Mouse (Mus musculus): ENCODE measurements around the gene Olfr452. TPM values are rescaled to one million over a fixed set of nuclear protein-coding genes. Genes with fewer than 3 reads are reported as not detected.

Gene Olfr452
- polyA plus RNA-seq (2014; fragmentation: Illumina TruSeq; extraction: RNeasy Lipid Tissue Mini Kit (QIAGEN cat#74804); ENCODE audit: low replicate concordance) = not detected

GRCm38 (mm10) chr6:42784793-42785192 is at the start of gene Olfr452:
TSS of gene Olfr452 (plus strand) at chr6:42785093.

GRCm38 (mm10) chr6:42739071-42739470 is 45.8 kb upstream of the Olfr452 start, which contains the start of gene Olfr453:
TSS of gene Olfr453 (plus strand) at chr6:42739371.

GRCm38 (mm10) chr6:42756104-42756503 is 28.8 kb upstream of the Olfr452 start, which contains the start of gene Olfr38:
TSS of gene Olfr38 (plus strand) at chr6:42756404.

GRCm38 (mm10) chr6:42811639-42812038 is 26.7 kb downstream of the Olfr452 start, which contains the start of gene Olfr450:
TSS of gene Olfr450 (plus strand) at chr6:42811939.

GRCm38 (mm10) chr6:42834084-42834483 is 49.2 kb downstream of the Olfr452 start, which contains the start of gene Olfr449:
TSS of gene Olfr449 (plus strand) at chr6:42834384.

Other genes with a start within 250 kb of the Olfr452 start
- not detected for gene Olfr455, start 237.5 kb upstream of the Olfr452 start, polyA plus RNA-seq (2014; fragmentation: Illumina TruSeq; extraction: RNeasy Lipid Tissue Mini Kit (QIAGEN cat#74804); ENCODE audit: low replicate concordance)
- not detected for gene Tcaf3, start 187.4 kb upstream of the Olfr452 start, polyA plus RNA-seq (2014; fragmentation: Illumina TruSeq; extraction: RNeasy Lipid Tissue Mini Kit (QIAGEN cat#74804); ENCODE audit: low replicate concordance)
- 13.3 TPM for gene Tcaf2, start 139.8 kb upstream of the Olfr452 start, polyA plus RNA-seq (2014; fragmentation: Illumina TruSeq; extraction: RNeasy Lipid Tissue Mini Kit (QIAGEN cat#74804); ENCODE audit: low replicate concordance)
- 11.4 TPM for gene Tcaf1, start 75.0 kb upstream of the Olfr452 start, polyA plus RNA-seq (2014; fragmentation: Illumina TruSeq; extraction: RNeasy Lipid Tissue Mini Kit (QIAGEN cat#74804); ENCODE audit: low replicate concordance)
- not detected for gene Olfr453, start 45.7 kb upstream of the Olfr452 start, polyA plus RNA-seq (2014; fragmentation: Illumina TruSeq; extraction: RNeasy Lipid Tissue Mini Kit (QIAGEN cat#74804); ENCODE audit: low replicate concordance)
- gene Olfr38, start 28.7 kb upstream of the Olfr452 start, polyA plus RNA-seq (2014; fragmentation: Illumina TruSeq; extraction: RNeasy Lipid Tissue Mini Kit (QIAGEN cat#74804); ENCODE audit: low replicate concordance) = not detected
- not detected for gene Olfr450, start 26.8 kb downstream of the Olfr452 start, polyA plus RNA-seq (2014; fragmentation: Illumina TruSeq; extraction: RNeasy Lipid Tissue Mini Kit (QIAGEN cat#74804); ENCODE audit: low replicate concordance)
- not detected for gene Olfr449, start 49.3 kb downstream of the Olfr452 start, polyA plus RNA-seq (2014; fragmentation: Illumina TruSeq; extraction: RNeasy Lipid Tissue Mini Kit (QIAGEN cat#74804); ENCODE audit: low replicate concordance)
- gene Olfr448, start 105.3 kb downstream of the Olfr452 start, polyA plus RNA-seq (2014; fragmentation: Illumina TruSeq; extraction: RNeasy Lipid Tissue Mini Kit (QIAGEN cat#74804); ENCODE audit: low replicate concordance) = not detected
- not detected for gene Olfr447, start 123.8 kb downstream of the Olfr452 start, polyA plus RNA-seq (2014; fragmentation: Illumina TruSeq; extraction: RNeasy Lipid Tissue Mini Kit (QIAGEN cat#74804); ENCODE audit: low replicate concordance)
- gene Olfr446, start 136.3 kb downstream of the Olfr452 start, polyA plus RNA-seq (2014; fragmentation: Illumina TruSeq; extraction: RNeasy Lipid Tissue Mini Kit (QIAGEN cat#74804); ENCODE audit: low replicate concordance) = not detected
- gene Olfr444, start 164.0 kb downstream of the Olfr452 start, polyA plus RNA-seq (2014; fragmentation: Illumina TruSeq; extraction: RNeasy Lipid Tissue Mini Kit (QIAGEN cat#74804); ENCODE audit: low replicate concordance) = not detected

Data from small intestine, adult 10 weeks (tissue).